Mouse (Mus musculus): ENCODE data around the gene Efhd1. TPM values are rescaled to one million over a fixed set of nuclear protein-coding genes. Genes with fewer than 3 reads are reported as not detected.

Gene Efhd1
- total and polyA plus RNA-seq, 2 experiments: 0.22 TPM; not detected in 1

GRCm38 (mm10) chr1:87300360-87301286, 36.5 kb downstream of the Efhd1 start:
- Histone ChIP-seq H3K27ac (replicated peaks; ENCODE audit: insufficient read depth, low read depth, low read length) (no peak overlapping the region), H3K9ac (ENCODE audit: low read depth, low read length) (no peak overlapping the region), H3K27me3 (ENCODE audit: control insufficient read depth, insufficient read depth, low read length) (no peaks in the 10 kb centered on the region), H3K79me2 (ENCODE audit: control insufficient read depth, insufficient read depth, low read length) (no peaks in the 10 kb centered on the region), H3K36me3 (ENCODE audit: control insufficient read depth, insufficient read depth, low read length) (no peaks in the 10 kb centered on the region), H3K4me3 (ENCODE audit: insufficient read depth, low read depth, low read length) (no peak overlapping the region), H3K4me1 (ENCODE audit: control insufficient read depth, insufficient read depth, low read length) (no peaks in the 10 kb centered on the region)
- no peak for DNase-seq (ENCODE audit: extremely low read depth, low read depth, low spot score)
- WGBS: 74% methylated on average over 14 of the region's 14 CpGs
- no peak for TF ChIP-seq POLR2A (IDR thresholded peaks at IDR 0.05; ENCODE audit: extremely low read depth, insufficient read depth, low read length)
- no peak for TF ChIP-seq CTCF (IDR thresholded peaks at IDR 0.05; ENCODE audit: low read depth, low read length)

GRCm38 (mm10) chr1:87301971-87302370, 37.8 kb downstream of the Efhd1 start:
- Histone ChIP-seq H3K27ac (replicated peaks; ENCODE audit: insufficient read depth, low read depth, low read length) (no peak overlapping the region), H3K27me3 (ENCODE audit: control insufficient read depth, insufficient read depth, low read length) (no peaks in the 10 kb centered on the region), H3K36me3 (ENCODE audit: control insufficient read depth, insufficient read depth, low read length) (no peaks in the 10 kb centered on the region), H3K79me2 (ENCODE audit: control insufficient read depth, insufficient read depth, low read length) (no peaks in the 10 kb centered on the region), H3K4me3 (ENCODE audit: insufficient read depth, low read depth, low read length) (no peak overlapping the region), H3K4me1 (ENCODE audit: control insufficient read depth, insufficient read depth, low read length) (no peaks in the 10 kb centered on the region), H3K9ac (ENCODE audit: low read depth, low read length) (no peak overlapping the region)
- 90% methylated on average over 2 of the region's 2 CpGs for WGBS
- no peak for TF ChIP-seq CTCF (IDR thresholded peaks at IDR 0.05; ENCODE audit: low read depth, low read length)
- TF ChIP-seq POLR2A (IDR thresholded peaks at IDR 0.05; ENCODE audit: extremely low read depth, insufficient read depth, low read length): no peak
- DNase-seq (ENCODE audit: extremely low read depth, low read depth, low spot score): no peak

- TF ChIP-seq POLR2A (IDR thresholded peaks at IDR 0.05; ENCODE audit: extremely low read depth, insufficient read depth, low read length) (no peak), CTCF (IDR thresholded peaks at IDR 0.05; ENCODE audit: low read depth, low read length) (no peak)
- Histone ChIP-seq H3K4me1 (ENCODE audit: control insufficient read depth, insufficient read depth, low read length) (no peaks in the 10 kb centered on the region), H3K27ac (replicated peaks; ENCODE audit: insufficient read depth, low read depth, low read length) (no peak overlapping the region), H3K36me3 (ENCODE audit: control insufficient read depth, insufficient read depth, low read length) (no peaks in the 10 kb centered on the region), H3K27me3 (ENCODE audit: control insufficient read depth, insufficient read depth, low read length) (no peaks in the 10 kb centered on the region), H3K79me2 (ENCODE audit: control insufficient read depth, insufficient read depth, low read length) (no peaks in the 10 kb centered on the region), H3K4me3 (ENCODE audit: insufficient read depth, low read depth, low read length) (no peak overlapping the region), H3K9ac (ENCODE audit: low read depth, low read length) (no peak overlapping the region)
- WGBS: 90% methylated on average over 3 of the region's 3 CpGs
- DNase-seq (ENCODE audit: extremely low read depth, low read depth, low spot score): no peak
Measured at GRCm38 (mm10) chr1:87308952-87309351, 44.8 kb downstream of the Efhd1 start.

- DNase-seq (ENCODE audit: extremely low read depth, low read depth, low spot score): no peak
Measured at GRCm38 (mm10) chr1:87309621-87310020, 45.5 kb downstream of the Efhd1 start.

GRCm38 (mm10) chr1:87312681-87313080, 48.5 kb downstream of the Efhd1 start:
- no peak for DNase-seq (ENCODE audit: extremely low read depth, low read depth, low spot score)
- H3K36me3 ChIP-seq (ENCODE audit: control insufficient read depth, insufficient read depth, low read length): no peaks in the 10 kb centered on the region
- TF ChIP-seq CTCF (IDR thresholded peaks at IDR 0.05; ENCODE audit: low read depth, low read length) (no peak), POLR2A (IDR thresholded peaks at IDR 0.05; ENCODE audit: extremely low read depth, insufficient read depth, low read length) (no peak)
- H3K9ac ChIP-seq (ENCODE audit: low read depth, low read length): no peak overlapping the region
- H3K4me3 ChIP-seq (ENCODE audit: insufficient read depth, low read depth, low read length): no peak overlapping the region
- peaks cover 4% of the 10 kb centered on the region for H3K4me1 ChIP-seq (ENCODE audit: control insufficient read depth, insufficient read depth, low read length)
- WGBS: 95% methylated on average over 2 of the region's 2 CpGs
- H3K27me3 ChIP-seq (ENCODE audit: control insufficient read depth, insufficient read depth, low read length): no peaks in the 10 kb centered on the region
- no peak overlapping the region for H3K27ac ChIP-seq (replicated peaks; ENCODE audit: insufficient read depth, low read depth, low read length)
- no peaks in the 10 kb centered on the region for H3K79me2 ChIP-seq (ENCODE audit: control insufficient read depth, insufficient read depth, low read length)

More at GRCm38 (mm10) chr1:87309621-87310020, 45.5 kb downstream of the Efhd1 start:
- Histone ChIP-seq H3K4me3 (ENCODE audit: insufficient read depth, low read depth, low read length) (no peak overlapping the region), H3K36me3 (ENCODE audit: control insufficient read depth, insufficient read depth, low read length) (no peaks in the 10 kb centered on the region), H3K27ac (replicated peaks; ENCODE audit: insufficient read depth, low read depth, low read length) (no peak overlapping the region), H3K9ac (ENCODE audit: low read depth, low read length) (no peak overlapping the region), H3K27me3 (ENCODE audit: control insufficient read depth, insufficient read depth, low read length) (no peaks in the 10 kb centered on the region), H3K4me1 (ENCODE audit: control insufficient read depth, insufficient read depth, low read length) (no peaks in the 10 kb centered on the region), H3K79me2 (ENCODE audit: control insufficient read depth, insufficient read depth, low read length) (no peaks in the 10 kb centered on the region)
- 87% methylated on average over 16 of the region's 16 CpGs for WGBS
- no peak for TF ChIP-seq CTCF (IDR thresholded peaks at IDR 0.05; ENCODE audit: low read depth, low read length)
- no peak for TF ChIP-seq POLR2A (IDR thresholded peaks at IDR 0.05; ENCODE audit: extremely low read depth, insufficient read depth, low read length)

GRCm38 (mm10) chr1:87313116-87313515, 49.0 kb downstream of the Efhd1 start:
- Histone ChIP-seq H3K9ac (ENCODE audit: low read depth, low read length) (no peak overlapping the region), H3K27ac (replicated peaks; ENCODE audit: insufficient read depth, low read depth, low read length) (no peak overlapping the region), H3K4me1 (ENCODE audit: control insufficient read depth, insufficient read depth, low read length) (peaks cover 4% of the 10 kb centered on the region), H3K4me3 (ENCODE audit: insufficient read depth, low read depth, low read length) (no peak overlapping the region), H3K27me3 (ENCODE audit: control insufficient read depth, insufficient read depth, low read length) (no peaks in the 10 kb centered on the region), H3K36me3 (ENCODE audit: control insufficient read depth, insufficient read depth, low read length) (no peaks in the 10 kb centered on the region), H3K79me2 (ENCODE audit: control insufficient read depth, insufficient read depth, low read length) (no peaks in the 10 kb centered on the region)
- DNase-seq (ENCODE audit: extremely low read depth, low read depth, low spot score): no peak
- TF ChIP-seq CTCF (IDR thresholded peaks at IDR 0.05; ENCODE audit: low read depth, low read length) (no peak), POLR2A (IDR thresholded peaks at IDR 0.05; ENCODE audit: extremely low read depth, insufficient read depth, low read length) (no peak)
- WGBS: 91% methylated on average over 2 of the region's 2 CpGs
